Mouse (Mus musculus): Measurements from ENCODE around the gene Mfsd14a. TPM values are rescaled to one million over a fixed set of nuclear protein-coding genes. Genes with fewer than 3 reads are reported as not detected.

The Mfsd14a gene
- polyA plus RNA-seq, 1 experiment, result 53.9 TPM

DNA sequence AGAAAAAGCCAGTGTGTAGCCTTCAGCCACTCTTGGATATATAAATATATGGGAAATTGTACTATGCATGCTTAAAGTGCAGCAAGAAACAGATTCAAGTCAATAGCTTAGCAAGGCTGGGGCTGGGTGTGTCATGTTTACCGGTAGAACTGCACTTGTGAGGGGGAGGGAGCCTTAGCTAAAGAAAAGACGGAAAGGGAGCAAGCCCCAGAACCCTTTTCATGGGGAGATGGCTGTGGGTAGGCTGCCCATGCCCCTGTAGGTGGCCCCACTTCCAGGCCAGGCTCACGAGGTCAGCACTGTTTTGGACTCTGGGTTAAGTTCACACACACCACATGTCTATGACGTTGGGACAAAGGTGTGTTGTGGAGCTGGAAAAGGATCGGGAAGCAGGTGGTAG lies 26.7 kb downstream of the Mfsd14a start:
- no peak for TF ChIP-seq POLR2A (IDR thresholded peaks at IDR 0.05; ENCODE audit: borderline replicate concordance, low read depth, low read length)
- TF ChIP-seq CTCF (IDR thresholded peaks at IDR 0.05; ENCODE audit: low read depth, low read length), result no peak
- no peak overlapping the region for H3K27ac ChIP-seq (ENCODE audit: insufficient read depth, low read depth, low read length)
- H3K4me3 ChIP-seq (ENCODE audit: insufficient read depth, low read length), result no peak overlapping the region
- peaks cover 36% of the 10 kb centered on the region for H3K4me1 ChIP-seq (ENCODE audit: control insufficient read depth, insufficient read depth, low read length)

DNA sequence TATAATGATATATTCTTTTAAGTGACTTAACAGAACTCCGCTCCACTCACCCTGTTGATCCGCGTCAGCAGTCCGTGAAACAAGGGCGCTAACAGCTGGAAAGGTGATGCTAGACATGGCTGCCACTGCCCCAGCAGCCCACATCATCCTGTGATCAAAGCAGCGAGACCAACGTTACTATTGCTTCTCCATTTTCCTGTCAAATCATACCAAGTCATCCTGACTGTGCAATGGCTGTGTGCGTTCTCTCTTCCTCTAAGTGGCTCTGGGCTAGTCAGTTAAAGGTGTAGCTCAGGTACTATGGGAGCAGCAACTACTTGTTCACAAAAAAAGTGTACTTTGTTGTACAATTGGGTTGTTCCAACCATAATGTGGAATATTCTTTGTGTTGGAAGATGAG lies 27.6 kb downstream of the Mfsd14a start:
- Histone ChIP-seq H3K27ac (ENCODE audit: insufficient read depth, low read depth, low read length) (no peak overlapping the region), H3K4me1 (ENCODE audit: control insufficient read depth, insufficient read depth, low read length) (peaks cover 33% of the 10 kb centered on the region), H3K4me3 (ENCODE audit: insufficient read depth, low read length) (no peak overlapping the region)
- no peak for TF ChIP-seq POLR2A (IDR thresholded peaks at IDR 0.05; ENCODE audit: borderline replicate concordance, low read depth, low read length)
- TF ChIP-seq CTCF (IDR thresholded peaks at IDR 0.05; ENCODE audit: low read depth, low read length), result no peak

DNA sequence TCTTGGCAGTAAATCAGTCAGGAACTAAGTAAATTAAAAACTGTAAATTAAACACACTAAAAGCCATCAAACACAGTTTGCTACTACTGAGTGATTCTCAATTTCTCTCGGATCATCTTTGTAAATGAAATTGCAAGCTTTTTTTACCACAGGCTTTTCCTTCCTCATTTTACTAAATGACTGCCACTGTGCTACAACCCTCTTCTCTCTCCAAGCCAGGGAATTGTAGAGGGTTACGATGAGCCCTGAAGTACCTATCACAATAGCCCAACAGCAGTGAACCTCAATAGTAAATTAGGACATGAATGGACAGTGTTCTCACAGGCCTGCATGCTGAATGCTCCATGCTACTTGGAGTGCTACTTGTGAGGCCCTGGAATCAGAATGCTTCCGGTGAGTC lies 28.4 kb downstream of the Mfsd14a start:
- H3K4me1 ChIP-seq (ENCODE audit: control insufficient read depth, insufficient read depth, low read length), result peaks cover 30% of the 10 kb centered on the region
- peak overlapping the region; percentile 41 for H3K27ac ChIP-seq (ENCODE audit: insufficient read depth, low read depth, low read length)
- no peak overlapping the region for H3K4me3 ChIP-seq (ENCODE audit: insufficient read depth, low read length)
- TF ChIP-seq CTCF (IDR thresholded peaks at IDR 0.05; ENCODE audit: low read depth, low read length) (no peak), POLR2A (IDR thresholded peaks at IDR 0.05; ENCODE audit: borderline replicate concordance, low read depth, low read length) (no peak)

DNA sequence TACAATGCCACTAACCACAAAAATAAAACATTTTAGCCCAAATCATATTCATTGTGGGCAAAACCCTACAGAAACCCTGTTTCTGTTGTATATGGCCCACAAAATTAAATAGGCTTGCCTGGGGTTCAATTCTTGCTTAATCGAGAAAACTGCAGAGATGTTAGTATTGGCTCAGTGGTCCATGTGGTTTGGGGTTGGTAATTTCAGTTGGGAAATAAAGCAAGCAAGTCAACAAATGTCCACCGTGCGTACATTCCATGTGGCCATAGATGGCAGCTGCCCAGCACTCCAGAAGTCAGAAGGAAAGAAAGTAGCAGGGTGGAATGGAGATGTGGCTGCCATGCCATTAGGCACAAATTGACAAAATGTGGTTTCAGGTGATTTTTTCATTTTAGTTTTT lies 29.5 kb downstream of the Mfsd14a start:
- H3K27ac ChIP-seq (ENCODE audit: insufficient read depth, low read depth, low read length), result no peak overlapping the region
- H3K4me1 ChIP-seq (ENCODE audit: control insufficient read depth, insufficient read depth, low read length), result peaks cover 27% of the 10 kb centered on the region
- H3K4me3 ChIP-seq (ENCODE audit: insufficient read depth, low read length), result no peak overlapping the region
- TF ChIP-seq CTCF (IDR thresholded peaks at IDR 0.05; ENCODE audit: low read depth, low read length) (no peak), POLR2A (IDR thresholded peaks at IDR 0.05; ENCODE audit: borderline replicate concordance, low read depth, low read length) (no peak)

DNA sequence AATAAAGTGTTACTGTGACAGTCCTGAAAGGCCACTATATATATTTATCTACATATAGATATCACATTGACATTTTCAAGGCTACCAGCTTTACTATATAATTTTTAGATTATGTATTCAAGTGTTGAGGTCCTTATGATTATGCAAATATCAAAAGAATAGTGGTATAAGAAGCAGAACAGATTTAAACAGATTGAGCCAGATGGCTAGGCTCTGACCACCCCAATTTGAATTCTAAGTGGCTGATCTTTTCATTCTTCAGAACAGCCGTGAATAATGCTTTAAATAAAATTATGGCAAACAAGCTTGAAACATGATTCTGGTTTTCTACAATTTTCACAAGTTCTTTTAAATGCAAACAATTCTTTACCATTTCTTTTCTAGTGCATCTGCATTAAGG lies 31.0 kb downstream of the Mfsd14a start:
- Histone ChIP-seq H3K4me1 (ENCODE audit: control insufficient read depth, insufficient read depth, low read length) (peaks cover 25% of the 10 kb centered on the region), H3K27ac (ENCODE audit: insufficient read depth, low read depth, low read length) (no peak overlapping the region), H3K4me3 (ENCODE audit: insufficient read depth, low read length) (no peak overlapping the region)
- TF ChIP-seq POLR2A (IDR thresholded peaks at IDR 0.05; ENCODE audit: borderline replicate concordance, low read depth, low read length) (no peak), CTCF (IDR thresholded peaks at IDR 0.05; ENCODE audit: low read depth, low read length) (no peak)

DNA sequence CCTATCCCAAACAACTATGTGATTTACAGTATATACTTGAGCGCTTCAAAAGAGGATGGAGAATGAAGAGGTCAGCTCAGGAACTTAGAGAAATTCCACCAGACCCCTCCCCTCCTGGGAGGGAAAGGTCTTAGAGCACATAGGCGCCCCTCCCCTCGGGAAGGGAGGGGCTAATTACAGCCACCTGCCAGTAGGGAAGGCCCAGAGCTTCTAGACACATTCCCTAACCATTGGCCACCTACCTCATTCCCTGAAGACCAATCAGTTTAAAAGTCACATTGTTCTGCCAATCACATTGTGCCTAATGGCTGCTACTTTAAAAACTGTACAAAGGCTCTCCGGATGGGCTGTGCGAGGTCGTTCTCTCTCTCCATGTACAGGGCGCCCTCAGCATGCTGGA lies 39.8 kb downstream of the Mfsd14a start:
- Histone ChIP-seq H3K4me3 (ENCODE audit: insufficient read depth, low read length) (no peak overlapping the region), H3K27ac (ENCODE audit: insufficient read depth, low read depth, low read length) (no peak overlapping the region), H3K4me1 (ENCODE audit: control insufficient read depth, insufficient read depth, low read length) (no peaks in the 10 kb centered on the region)
- no peak for TF ChIP-seq CTCF (IDR thresholded peaks at IDR 0.05; ENCODE audit: low read depth, low read length)
- TF ChIP-seq POLR2A (IDR thresholded peaks at IDR 0.05; ENCODE audit: borderline replicate concordance, low read depth, low read length), result no peak

DNA sequence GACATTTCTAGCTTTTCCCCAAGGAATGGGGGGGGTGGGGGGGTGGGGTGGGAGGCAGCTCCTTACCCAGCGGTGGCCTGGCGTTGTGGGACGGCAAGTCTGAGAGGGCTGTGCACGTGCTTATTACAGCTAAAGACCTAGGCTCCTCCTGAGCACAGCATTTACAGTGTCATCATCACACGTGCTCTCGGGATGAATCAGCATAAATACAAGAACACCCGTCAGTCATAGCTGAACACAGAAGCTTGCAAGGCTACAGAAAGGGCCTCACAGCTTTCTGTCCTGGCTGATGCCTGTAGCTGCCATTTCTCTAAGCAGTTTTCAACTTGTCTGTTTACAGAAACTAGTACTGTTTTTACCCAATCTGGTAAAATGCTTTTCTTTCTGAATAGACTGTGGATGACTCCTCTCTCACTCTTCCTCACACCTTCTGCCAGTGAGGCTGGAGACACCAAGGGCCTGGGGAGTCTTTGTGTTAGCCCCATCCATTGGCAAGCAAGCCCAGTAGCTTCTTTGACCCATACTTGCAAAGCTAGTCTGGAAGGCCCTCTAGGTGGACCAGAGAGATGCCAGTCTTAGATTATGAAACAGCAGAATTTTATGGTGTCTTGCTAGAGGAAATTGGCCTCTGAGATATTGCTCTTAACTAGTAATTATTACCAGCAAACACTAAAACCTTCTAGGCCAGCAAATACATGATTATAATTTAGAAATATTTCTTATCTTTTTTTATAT lies 41.7 kb downstream of the Mfsd14a start:
- Histone ChIP-seq H3K4me1 (ENCODE audit: control insufficient read depth, insufficient read depth, low read length) (peaks cover 7% of the 10 kb centered on the region), H3K27ac (ENCODE audit: insufficient read depth, low read depth, low read length) (no peak overlapping the region), H3K4me3 (ENCODE audit: insufficient read depth, low read length) (no peak overlapping the region)
- TF ChIP-seq POLR2A (IDR thresholded peaks at IDR 0.05; ENCODE audit: borderline replicate concordance, low read depth, low read length) (no peak), CTCF (IDR thresholded peaks at IDR 0.05; ENCODE audit: low read depth, low read length) (no peak)

DNA sequence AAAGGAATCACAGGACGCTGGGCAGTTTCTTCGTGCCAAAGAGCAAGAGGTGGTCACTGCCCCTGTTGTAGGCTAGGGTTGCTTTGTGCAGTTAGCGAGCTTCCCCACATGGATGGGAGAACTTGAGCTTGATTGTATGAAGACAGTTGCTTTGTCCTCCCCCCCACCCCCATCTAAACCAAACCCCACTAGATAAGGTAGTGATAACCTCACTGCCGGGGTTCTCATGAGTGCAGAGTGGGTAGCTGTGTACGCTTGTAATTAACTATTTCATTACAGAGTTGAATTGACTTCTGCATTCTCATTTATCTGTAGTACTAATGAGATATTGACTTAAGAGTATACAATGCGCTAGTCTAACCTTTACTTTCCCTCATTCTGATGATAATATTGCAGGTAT lies 43.6 kb downstream of the Mfsd14a start:
- Histone ChIP-seq H3K4me3 (ENCODE audit: insufficient read depth, low read length) (no peak overlapping the region), H3K4me1 (ENCODE audit: control insufficient read depth, insufficient read depth, low read length) (peaks cover 22% of the 10 kb centered on the region), H3K27ac (ENCODE audit: insufficient read depth, low read depth, low read length) (no peak overlapping the region)
- TF ChIP-seq CTCF (IDR thresholded peaks at IDR 0.05; ENCODE audit: low read depth, low read length) (no peak), POLR2A (IDR thresholded peaks at IDR 0.05; ENCODE audit: borderline replicate concordance, low read depth, low read length) (no peak)

DNA sequence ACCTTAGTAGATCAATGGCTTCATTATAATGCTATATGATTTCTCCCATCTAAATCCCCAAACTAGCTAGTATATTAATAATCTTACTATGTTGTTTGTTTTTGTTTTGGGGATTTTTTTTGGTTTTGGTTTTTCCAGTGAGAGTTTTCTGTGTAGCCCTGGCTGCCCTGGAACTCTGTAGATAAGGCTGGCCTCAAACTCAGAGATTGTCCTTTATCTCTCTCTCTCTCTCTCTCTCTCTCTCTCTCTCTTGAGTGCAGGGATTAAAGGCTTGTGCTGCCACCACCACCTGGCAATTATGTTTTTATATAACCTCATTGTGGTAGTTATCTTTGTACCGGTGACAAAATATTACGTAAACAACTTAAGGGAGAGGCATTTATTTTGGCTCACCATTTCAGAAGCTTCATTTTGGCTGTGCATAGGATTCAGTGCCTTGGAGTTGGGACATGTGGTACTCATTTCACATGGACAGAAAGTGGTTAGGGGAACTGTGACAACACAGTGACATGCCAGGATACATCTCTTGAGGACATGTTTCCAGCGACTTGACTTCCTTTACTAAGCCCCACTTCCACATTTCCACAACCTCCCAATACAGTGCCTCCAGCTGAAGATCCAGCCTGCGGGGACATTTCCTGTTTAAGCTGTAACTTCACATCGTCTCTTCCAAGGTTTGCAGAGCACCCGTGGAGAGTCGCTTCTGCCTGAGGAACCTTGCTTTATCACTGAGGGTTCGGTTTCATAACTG lies 47.0 kb downstream of the Mfsd14a start:
- H3K4me1 ChIP-seq (ENCODE audit: control insufficient read depth, insufficient read depth, low read length), result peaks cover 25% of the 10 kb centered on the region
- no peak for TF ChIP-seq CTCF (IDR thresholded peaks at IDR 0.05; ENCODE audit: low read depth, low read length)
- no peak for TF ChIP-seq POLR2A (IDR thresholded peaks at IDR 0.05; ENCODE audit: borderline replicate concordance, low read depth, low read length)
- no peak overlapping the region for H3K4me3 ChIP-seq (ENCODE audit: insufficient read depth, low read length)
- peak overlapping the region; percentile 18 for H3K27ac ChIP-seq (ENCODE audit: insufficient read depth, low read depth, low read length)

DNA sequence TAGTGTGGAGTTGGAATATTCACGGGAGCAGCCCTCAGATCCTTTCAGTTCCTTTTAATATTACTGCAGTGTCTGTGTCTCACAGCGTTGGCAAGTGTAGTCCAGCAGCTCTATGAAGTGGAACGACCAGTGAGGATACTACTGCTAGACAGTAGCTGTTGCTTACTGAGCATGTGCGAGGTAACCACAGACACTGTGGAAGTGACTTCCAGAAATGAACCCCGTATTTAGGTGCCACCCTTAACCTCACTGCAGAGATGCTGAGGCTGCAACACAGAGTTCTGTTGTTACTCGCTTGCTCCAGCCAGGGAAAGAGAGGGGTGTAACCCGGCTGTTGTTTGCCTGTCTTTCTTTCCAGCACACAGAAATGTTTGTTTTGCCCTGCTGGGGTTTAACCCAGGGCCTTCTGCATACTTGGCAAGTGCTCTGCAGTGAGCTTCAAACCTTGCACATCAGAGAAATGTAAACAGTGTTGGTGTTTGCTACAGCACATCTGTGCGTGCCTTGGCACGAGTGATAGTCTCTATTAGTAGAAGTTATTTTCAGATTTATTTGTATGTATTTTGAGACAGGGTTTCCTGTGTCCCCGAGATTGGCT lies 48.1 kb downstream of the Mfsd14a start, which contains the start of gene Trmt13:
Gene Trmt13 (minus strand): TSS at position 293 of the 598 bp plus-strand sequence.
- TF ChIP-seq POLR2A (IDR thresholded peaks at IDR 0.05; ENCODE audit: borderline replicate concordance, low read depth, low read length) (no peak), CTCF (IDR thresholded peaks at IDR 0.05; ENCODE audit: low read depth, low read length) (no peak)
- no peak within 1 kb of the TSS for H3K4me3 ChIP-seq (ENCODE audit: insufficient read depth, low read length)
- peaks cover 25% of the 10 kb centered on the region for H3K4me1 ChIP-seq (ENCODE audit: control insufficient read depth, insufficient read depth, low read length)
- peak within 1 kb of the TSS; percentile 7 for H3K27ac ChIP-seq (ENCODE audit: insufficient read depth, low read depth, low read length)
